Mouse (Mus musculus) brain, adult 2 months (tissue): ENCODE results near the gene Wdr81.
"Not testable (repeated sequence)": the region's sequence is repeated elsewhere in the genome, so short reads cannot be mapped to it uniquely, and the experiment has no call there.

ENCODE experiments used
- DNase-seq: peaks from one replicate; pipeline ENCODE4 v3.0.0; 2011; ENCODE audit warnings: low read depth, low spot score

The Wdr81 gene

GRCm38 (mm10) chr11:75460844-75461742, 6.6 kb upstream of the Wdr81 start, which contains the start of gene Tlcd2:
Gene Tlcd2, plus strand, starts transcription at chr11:75461715.
- peak; percentile 100 for DNase-seq

- peak; percentile 98 for DNase-seq
These were observed 5.8 kb upstream of the Wdr81 start for GRCm38 (mm10) chr11:75460103-75460843.

GRCm38 (mm10) chr11:75459751-75460102, 5.2 kb upstream of the Wdr81 start:
- no peak for DNase-seq

- DNase-seq: no peak
These were observed 4.7 kb upstream of the Wdr81 start for GRCm38 (mm10) chr11:75459141-75459711.

GRCm38 (mm10) chr11:75458628-75459041, 4.1 kb upstream of the Wdr81 start:
- peak; percentile 61 for DNase-seq

GRCm38 (mm10) chr11:75458169-75458568, 3.7 kb upstream of the Wdr81 start:
- DNase-seq: peak; percentile 79

GRCm38 (mm10) chr11:75456440-75456871, 1.9 kb upstream of the Wdr81 start:
- no peak for DNase-seq

- DNase-seq: not testable (repeated sequence)
These were observed 1.5 kb upstream of the Wdr81 start for GRCm38 (mm10) chr11:75455971-75456370.

- peak; percentile 40 for DNase-seq
These were observed 672 bp upstream of the Wdr81 start for GRCm38 (mm10) chr11:75455041-75455736.

GRCm38 (mm10) chr11:75452812-75453557, 1.5 kb downstream of the Wdr81 start:
- no peak for DNase-seq

- DNase-seq: no peak
These were observed 2.4 kb downstream of the Wdr81 start for GRCm38 (mm10) chr11:75452081-75452480.

GRCm38 (mm10) chr11:75450936-75451335, 3.6 kb downstream of the Wdr81 start:
- DNase-seq: no peak

GRCm38 (mm10) chr11:75450304-75450908, 4.1 kb downstream of the Wdr81 start:
- DNase-seq: no peak

- no peak for DNase-seq
These were observed 4.8 kb downstream of the Wdr81 start for GRCm38 (mm10) chr11:75449695-75450094.

- DNase-seq: no peak
These were observed 5.9 kb downstream of the Wdr81 start for GRCm38 (mm10) chr11:75448575-75448974.

GRCm38 (mm10) chr11:75443711-75444110, 10.8 kb downstream of the Wdr81 start:
- no peak for DNase-seq

- DNase-seq: no peak
These were observed 12.9 kb downstream of the Wdr81 start for GRCm38 (mm10) chr11:75441601-75442000.

GRCm38 (mm10) chr11:75441034-75441433, 13.5 kb downstream of the Wdr81 start:
- DNase-seq: no peak

- DNase-seq: no peak
These were observed 14.6 kb downstream of the Wdr81 start for GRCm38 (mm10) chr11:75439951-75440350.

GRCm38 (mm10) chr11:75439363-75439762, 15.2 kb downstream of the Wdr81 start, which contains the start of gene Serpinf2:
Gene Serpinf2, minus strand, starts transcription at chr11:75439591.
- DNase-seq: no peak
